Mouse (Mus musculus): Measurements from ENCODE around the gene Map3k21. TPM values are rescaled to one million over a fixed set of nuclear protein-coding genes. Genes with fewer than 3 reads are reported as not detected.

The Map3k21 gene
- 0.02 and 0.07 TPM in 2 replicates for polyA plus RNA-seq (2015; fragmentation: Nextera tagmentation; extraction: Ambion mirVana)

DNA sequence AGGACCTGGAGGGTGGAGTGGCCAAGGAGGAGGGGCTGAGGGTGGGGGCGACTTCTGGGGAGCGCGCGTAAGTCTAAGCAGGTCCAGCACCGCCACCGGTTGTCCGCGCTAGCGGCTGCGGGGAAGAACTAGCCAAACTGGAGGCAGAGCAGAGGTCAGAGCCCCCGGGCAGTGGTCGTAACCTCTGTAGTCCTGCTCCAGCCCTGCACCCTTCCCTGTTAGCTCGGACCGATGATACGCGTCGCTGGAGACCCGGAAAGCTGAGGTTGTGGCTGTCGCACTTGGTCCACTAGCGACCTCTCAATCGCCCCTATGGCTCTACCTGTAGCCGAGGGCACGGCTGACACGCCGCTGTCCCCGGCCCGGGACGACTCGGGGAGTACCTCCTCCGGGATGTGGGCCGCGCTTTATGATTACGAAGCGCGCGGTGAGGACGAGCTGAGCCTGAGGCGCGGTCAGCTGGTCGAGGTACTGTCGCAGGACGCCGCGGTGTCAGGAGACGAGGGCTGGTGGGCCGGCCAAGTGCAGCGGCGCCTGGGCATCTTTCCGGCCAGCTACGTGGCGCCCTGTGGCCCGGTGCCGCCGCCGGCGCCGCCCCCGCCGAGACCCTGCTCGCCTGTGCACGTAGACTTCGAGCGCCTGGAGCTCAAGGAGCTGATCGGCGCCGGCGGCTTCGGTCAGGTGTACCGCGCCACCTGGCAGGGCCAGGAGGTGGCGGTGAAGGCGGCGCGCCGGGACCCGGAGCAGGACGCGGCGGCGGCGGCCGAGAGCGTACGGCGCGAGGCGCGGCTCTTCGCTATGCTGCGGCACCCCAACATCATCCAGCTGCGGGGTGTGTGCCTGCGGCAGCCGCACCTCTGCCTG, at the start of gene Map3k21:
Gene Map3k21, plus strand, starts transcription at position 86 of the 864 bp plus-strand sequence.

DNA sequence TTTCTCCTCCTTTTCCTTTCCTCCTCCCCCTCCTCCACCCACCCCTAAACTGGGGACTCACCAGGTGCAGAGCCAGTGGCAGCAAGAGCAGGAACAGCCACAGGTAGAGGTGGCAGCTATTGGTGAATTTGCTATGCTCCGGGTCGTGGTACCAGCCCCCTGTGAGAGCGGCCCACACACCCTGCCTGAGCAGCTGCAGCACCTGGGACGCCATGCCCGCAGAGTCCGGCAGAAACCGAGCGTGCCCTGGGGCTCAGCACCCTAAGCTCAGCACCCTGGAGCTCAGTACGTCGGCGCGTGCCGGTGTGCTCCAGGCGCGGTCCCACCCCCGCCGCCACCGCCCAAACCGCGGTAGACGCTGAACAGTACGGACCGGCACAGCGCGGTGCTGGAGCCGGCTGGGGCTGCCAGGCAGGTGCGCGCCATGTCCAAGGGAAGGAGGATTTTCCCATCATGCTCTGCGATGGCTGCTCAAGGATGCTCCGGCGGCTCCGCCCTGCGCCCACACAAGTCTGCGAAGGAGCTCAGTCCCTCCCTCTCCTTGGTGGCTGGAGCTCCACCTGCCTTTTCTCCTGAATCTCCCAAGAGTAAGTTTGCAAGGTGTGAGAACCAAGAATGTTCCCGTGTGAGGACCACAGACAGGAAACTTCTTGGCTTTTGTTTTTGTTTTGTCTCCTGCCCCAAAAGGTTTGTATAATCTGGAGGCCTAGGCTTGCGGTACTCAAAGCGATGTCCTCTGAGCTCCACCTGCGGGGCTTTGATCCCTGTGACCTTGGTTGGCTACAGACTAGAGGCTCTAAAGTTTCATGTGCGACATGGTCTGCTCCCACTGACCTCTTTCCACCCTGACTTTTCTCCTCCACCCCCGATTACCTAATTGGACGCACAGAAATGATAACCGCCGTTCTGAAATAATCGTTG, 12.1 kb upstream of the Map3k21 start, which contains the start of gene Pcnx2:
Gene Pcnx2, minus strand, starts transcription at position 450 of the 921 bp plus-strand sequence.

DNA sequence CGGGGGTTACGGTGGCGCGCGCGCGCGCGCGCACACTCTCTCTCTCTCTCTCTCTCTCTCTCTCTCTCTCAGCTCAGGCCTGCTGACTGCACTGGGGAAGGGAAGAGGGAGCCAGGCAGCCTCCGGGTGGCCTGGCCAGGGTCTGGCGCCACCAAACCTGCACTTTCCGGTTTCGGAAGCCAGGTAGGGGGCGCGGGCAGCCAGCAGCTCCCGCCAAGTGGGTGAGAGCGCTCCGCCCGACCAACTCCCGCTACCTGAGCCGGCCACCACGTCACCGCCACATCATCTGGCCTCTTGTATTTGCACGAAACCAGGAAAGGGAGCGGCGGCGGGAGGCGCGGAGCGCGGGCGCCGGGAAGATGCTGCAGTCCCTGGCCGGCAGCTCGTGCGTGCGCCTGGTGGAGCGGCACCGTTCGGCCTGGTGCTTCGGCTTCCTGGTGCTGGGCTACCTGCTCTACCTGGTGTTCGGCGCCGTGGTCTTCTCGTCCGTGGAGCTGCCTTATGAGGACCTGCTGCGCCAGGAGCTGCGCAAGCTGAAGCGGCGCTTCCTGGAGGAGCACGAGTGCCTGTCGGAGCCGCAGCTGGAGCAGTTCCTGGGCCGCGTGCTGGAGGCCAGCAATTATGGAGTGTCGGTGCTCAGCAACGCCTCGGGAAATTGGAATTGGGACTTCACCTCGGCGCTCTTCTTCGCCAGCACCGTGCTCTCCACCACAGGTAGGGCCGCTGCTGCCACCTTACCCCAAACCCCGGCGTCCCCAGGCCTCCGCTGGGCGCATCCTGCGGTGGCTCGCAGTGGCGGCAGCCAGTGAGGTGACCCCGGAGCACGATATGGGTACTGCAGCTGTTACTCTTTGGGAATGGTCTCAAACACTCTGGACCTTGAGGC, 85.1 kb downstream of the Map3k21 start, which contains the start of gene Kcnk1:
Gene Kcnk1, plus strand, starts transcription at position 70 of the 886 bp plus-strand sequence.

Other genes starting within 250 kb of the Map3k21 start
- 3.9 and 4.1 TPM in 2 replicates for gene Map10, start 240.6 kb upstream of the Map3k21 start, polyA plus RNA-seq (2015; fragmentation: Nextera tagmentation; extraction: Ambion mirVana)
- gene Ntpcr, start 180.5 kb upstream of the Map3k21 start, polyA plus RNA-seq (2015; fragmentation: Nextera tagmentation; extraction: Ambion mirVana) = 34.7 and 36.0 TPM in 2 replicates
- gene Pcnx2, start 12.1 kb upstream of the Map3k21 start, polyA plus RNA-seq (2015; fragmentation: Nextera tagmentation; extraction: Ambion mirVana) = 0.52 and 0.59 TPM in 2 replicates
- 69.6 and 87.5 TPM in 2 replicates for gene Kcnk1, start 84.7 kb downstream of the Map3k21 start, polyA plus RNA-seq (2015; fragmentation: Nextera tagmentation; extraction: Ambion mirVana)